Mouse (Mus musculus): ENCODE measurements around the gene Slc17a1.
A peak's percentile ranks its signal among the peaks of the same experiment; 100 is the strongest.

Slc17a1 gene

GRCm38 (mm10) chr13:23867405-23867804 lies at the start of gene Slc17a1:
Gene Slc17a1 (plus strand): TSS chr13:23867750.
- no peak for DNase-seq (ENCODE audit: extremely low read depth, insufficient read length, low spot score)

GRCm38 (mm10) chr13:23820179-23820940 lies 47.2 kb upstream of the Slc17a1 start:
- no peak for DNase-seq (ENCODE audit: extremely low read depth, insufficient read length, low spot score)

GRCm38 (mm10) chr13:23822213-23822612 lies 45.3 kb upstream of the Slc17a1 start:
- no peak for DNase-seq (ENCODE audit: extremely low read depth, insufficient read length, low spot score)

- DNase-seq (ENCODE audit: extremely low read depth, insufficient read length, low spot score), result no peak
Observed at GRCm38 (mm10) chr13:23826606-23827005, 40.9 kb upstream of the Slc17a1 start.

GRCm38 (mm10) chr13:23833053-23833452 lies 34.5 kb upstream of the Slc17a1 start:
- peak; percentile 9 for DNase-seq (ENCODE audit: extremely low read depth, insufficient read length, low spot score)

- no peak for DNase-seq (ENCODE audit: extremely low read depth, insufficient read length, low spot score)
Observed at GRCm38 (mm10) chr13:23834836-23835235, 32.7 kb upstream of the Slc17a1 start.

GRCm38 (mm10) chr13:23836630-23837029 lies 30.9 kb upstream of the Slc17a1 start:
- no peak for DNase-seq (ENCODE audit: extremely low read depth, insufficient read length, low spot score)

- no peak for DNase-seq (ENCODE audit: extremely low read depth, insufficient read length, low spot score)
Observed at GRCm38 (mm10) chr13:23839308-23839707, 28.2 kb upstream of the Slc17a1 start, which contains the start of gene Slc17a3. Gene Slc17a3 (plus strand): TSS chr13:23839434.

GRCm38 (mm10) chr13:23845851-23846250 lies 21.7 kb upstream of the Slc17a1 start:
- DNase-seq (ENCODE audit: extremely low read depth, insufficient read length, low spot score), result no peak

- DNase-seq (ENCODE audit: extremely low read depth, insufficient read length, low spot score), result no peak
Observed at GRCm38 (mm10) chr13:23849299-23849698, 18.3 kb upstream of the Slc17a1 start.

- no peak for DNase-seq (ENCODE audit: extremely low read depth, insufficient read length, low spot score)
Observed at GRCm38 (mm10) chr13:23856401-23856800, 11.1 kb upstream of the Slc17a1 start.

GRCm38 (mm10) chr13:23861815-23862214 lies 5.7 kb upstream of the Slc17a1 start:
- no peak for DNase-seq (ENCODE audit: extremely low read depth, insufficient read length, low spot score)

GRCm38 (mm10) chr13:23864711-23865110 lies 2.8 kb upstream of the Slc17a1 start:
- DNase-seq (ENCODE audit: extremely low read depth, insufficient read length, low spot score), result no peak

- no peak for DNase-seq (ENCODE audit: extremely low read depth, insufficient read length, low spot score)
Observed at GRCm38 (mm10) chr13:23866086-23866710, 1.4 kb upstream of the Slc17a1 start.

GRCm38 (mm10) chr13:23867000-23867399 lies 550 bp upstream of the Slc17a1 start:
- DNase-seq (ENCODE audit: extremely low read depth, insufficient read length, low spot score), result no peak

- DNase-seq (ENCODE audit: extremely low read depth, insufficient read length, low spot score), result no peak
Observed at GRCm38 (mm10) chr13:23868790-23869533, 1.4 kb downstream of the Slc17a1 start.

- no peak for DNase-seq (ENCODE audit: extremely low read depth, insufficient read length, low spot score)
Observed at GRCm38 (mm10) chr13:23869996-23870395, 2.4 kb downstream of the Slc17a1 start.

GRCm38 (mm10) chr13:23873141-23873540 lies 5.6 kb downstream of the Slc17a1 start:
- DNase-seq (ENCODE audit: extremely low read depth, insufficient read length, low spot score), result no peak

GRCm38 (mm10) chr13:23879106-23879505 lies 11.6 kb downstream of the Slc17a1 start:
- no peak for DNase-seq (ENCODE audit: extremely low read depth, insufficient read length, low spot score)

- DNase-seq (ENCODE audit: extremely low read depth, insufficient read length, low spot score), result no peak
Observed at GRCm38 (mm10) chr13:23879636-23880035, 12.1 kb downstream of the Slc17a1 start.

- DNase-seq (ENCODE audit: extremely low read depth, insufficient read length, low spot score), result no peak
Observed at GRCm38 (mm10) chr13:23885540-23885939, 18.0 kb downstream of the Slc17a1 start.

Data from 3134 (cell line).